8 mouse cellular contexts compared by ENCODE assay signal in the genomic region with DNA sequence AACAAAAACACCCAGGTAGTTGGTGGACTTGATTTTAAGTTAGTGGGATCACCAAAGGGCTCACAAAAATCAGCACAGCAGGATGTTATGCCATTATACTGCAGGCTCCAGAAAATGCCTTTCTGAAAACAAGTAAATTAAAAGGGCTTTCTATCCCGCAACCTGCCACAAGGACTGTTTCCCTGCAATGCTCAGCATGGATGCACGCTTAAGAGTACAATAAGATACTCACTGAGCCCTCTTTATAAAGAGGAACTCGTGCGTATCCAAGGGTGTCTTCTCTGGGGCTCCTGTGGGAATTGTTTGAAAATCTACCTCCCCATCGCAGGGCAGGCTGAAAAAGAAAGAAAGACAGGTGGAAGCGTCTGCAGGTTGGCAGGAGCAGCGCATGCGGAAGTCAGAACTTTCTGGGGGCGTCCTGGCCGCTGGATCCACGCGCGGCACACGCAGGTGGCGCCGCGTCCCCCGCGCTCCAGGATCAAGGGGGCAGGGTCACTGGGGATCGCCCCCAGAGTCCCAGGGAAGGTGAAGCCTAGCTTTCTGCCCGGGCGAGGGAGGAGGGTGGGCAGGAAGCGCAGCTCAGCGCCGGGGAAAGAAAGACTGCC. TPM values are rescaled to one million over a fixed set of nuclear protein-coding genes. Genes with fewer than 3 reads are reported as not detected.
DNase-seq lines count a peak whose midpoint lies in the region; ATAC-seq and TF ChIP-seq lines count a peak whose summit lies in the region.

No protein-coding gene starts in this region.

- H3K4me2 ChIP-seq in forebrain, postnatal 0 days (ENCODE audit: low read depth): peak overlapping the region; percentile 98
- H3K4me2 ChIP-seq in limb, embryonic 14.5 days (replicated peaks; ENCODE audit: low read depth, low read length, severe bottlenecking): peak overlapping the region; percentile 89
- peak overlapping the region; percentile 89 for H3K4me2 ChIP-seq in neural tube, embryonic 13.5 days

- DNase-seq in cerebellum, adult 2 months: no peak
- DNase-seq in cerebellum, adult 11-12 months: no peak
- DNase-seq in ovary, postnatal 14 days (ENCODE audit: low spot score): peak; percentile 16
- no peak for DNase-seq in ovary, postnatal 36 days (ENCODE audit: low spot score)
- DNase-seq in forebrain, postnatal 0 days: peak; percentile 78
- peak; percentile 40 for DNase-seq in limb, embryonic 14.5 days (ENCODE audit: low spot score)
- no peak for DNase-seq in adrenal gland, adult 2 months

- H3K9me3 ChIP-seq in forebrain, postnatal 0 days (ENCODE audit: low read length): no peaks in the 10 kb centered on the region
- H3K9me3 ChIP-seq in limb, embryonic 14.5 days (ENCODE audit: control insufficient read depth, low read length): no peaks in the 10 kb centered on the region
- H3K9me3 ChIP-seq in neural tube, embryonic 13.5 days: no peaks in the 10 kb centered on the region

- TF ChIP-seq CTCF in cerebellum, adult 2 months (IDR thresholded peaks at IDR 0.05; ENCODE audit: borderline replicate concordance, insufficient read depth, low read depth, low read length): no peak
- TF ChIP-seq CTCF in forebrain, postnatal 0 days (IDR thresholded peaks at IDR 0.05; ENCODE audit: low read depth): peak; percentile 48

- H3K9ac ChIP-seq in forebrain, postnatal 0 days: peak overlapping the region; percentile 66
- H3K9ac ChIP-seq in limb, embryonic 14.5 days (ENCODE audit: low read depth, low read length, severe bottlenecking): peak overlapping the region; percentile 89
- peak overlapping the region; percentile 83 for H3K9ac ChIP-seq in neural tube, embryonic 13.5 days

- no peaks in the 10 kb centered on the region for H3K36me3 ChIP-seq in forebrain, postnatal 0 days (ENCODE audit: insufficient read depth)
- peaks cover 12% of the 10 kb centered on the region for H3K36me3 ChIP-seq in limb, embryonic 14.5 days (ENCODE audit: control insufficient read depth, insufficient read depth, low read length)
- H3K36me3 ChIP-seq in neural tube, embryonic 13.5 days: peaks cover 2% of the 10 kb centered on the region; the same call in 1 of the 2 replicates

- ATAC-seq in forebrain, postnatal 0 days: peak; percentile 71
- ATAC-seq in limb, embryonic 14.5 days (ENCODE audit: low FRiP score, low read depth): peak; percentile 31
- peak; percentile 49 for ATAC-seq in neural tube, embryonic 13.5 days (ENCODE audit: low read depth)

- H3K4me1 ChIP-seq in cerebellum, adult 2 months (ENCODE audit: control insufficient read depth, insufficient read depth, low read length): peaks cover 10% of the 10 kb centered on the region; the same call in 1 of the 2 replicates
- H3K4me1 ChIP-seq in forebrain, postnatal 0 days (ENCODE audit: insufficient read depth): 0 out of 2 replicates have a peak, but pooled peaks cover 11% of the 10 kb centered on the region
- peaks cover 8% of the 10 kb centered on the region for H3K4me1 ChIP-seq in limb, embryonic 14.5 days (ENCODE audit: control insufficient read depth, insufficient read depth, low read length)
- H3K4me1 ChIP-seq in neural tube, embryonic 13.5 days (replicated peaks): peaks cover 42% of the 10 kb centered on the region

- under 1% methylated on average over 25 of the region's 25 CpGs for WGBS in cerebellum, adult 2 months
- WGBS in forebrain, postnatal 0 days: 1% methylated on average over 24 of the region's 25 CpGs
- 2% methylated on average over 13 of the region's 25 CpGs for WGBS in limb, embryonic 14.5 days
- under 1% methylated on average over 25 of the region's 25 CpGs for WGBS in neural tube, embryonic 13.5 days

- peak overlapping the region; percentile 91 for H3K27ac ChIP-seq in cerebellum, adult 2 months (ENCODE audit: insufficient read depth, low read length)
- peak overlapping the region; percentile 51; the same call in 1 of the 2 replicates for H3K27ac ChIP-seq in forebrain, postnatal 0 days (ENCODE audit: low read depth, low read length)
- H3K27ac ChIP-seq in limb, embryonic 14.5 days (replicated peaks; ENCODE audit: low read depth, low read length): peak overlapping the region; percentile 58
- peak overlapping the region; percentile 88 for H3K27ac ChIP-seq in neural tube, embryonic 13.5 days (replicated peaks)

- no peak; the same call in 1 of the 2 replicates for TF ChIP-seq POLR2A in cerebellum, adult 2 months (IDR thresholded peaks at IDR 0.05; ENCODE audit: borderline replicate concordance, insufficient read depth, low read length)
- no peak for TF ChIP-seq POLR2A in limb, embryonic 14.5 days (IDR thresholded peaks at IDR 0.05; ENCODE audit: borderline replicate concordance, extremely low read depth, insufficient read depth, insufficient read length)

- no peaks in the 10 kb centered on the region for H3K27me3 ChIP-seq in cerebellum, adult 2 months (ENCODE audit: control insufficient read depth, insufficient read depth, low read length)
- no peaks in the 10 kb centered on the region for H3K27me3 ChIP-seq in forebrain, postnatal 0 days (ENCODE audit: insufficient read depth, low read length)
- H3K27me3 ChIP-seq in limb, embryonic 14.5 days (ENCODE audit: control insufficient read depth, insufficient read depth, low read length): no peaks in the 10 kb centered on the region
- H3K27me3 ChIP-seq in neural tube, embryonic 13.5 days: no peaks in the 10 kb centered on the region

- peak overlapping the region; percentile 78 for H3K4me3 ChIP-seq in cerebellum, adult 2 months (replicated peaks; ENCODE audit: insufficient read depth, low read depth, low read length)
- peak overlapping the region; percentile 73 for H3K4me3 ChIP-seq in forebrain, postnatal 0 days (ENCODE audit: low read depth, low read length)
- H3K4me3 ChIP-seq in limb, embryonic 14.5 days (replicated peaks; ENCODE audit: low read length): peak overlapping the region; percentile 79
- H3K4me3 ChIP-seq in neural tube, embryonic 13.5 days: peak overlapping the region; percentile 90

RNA-seq across cellular contexts. Expression of gene Ccnjl, which starts 0.4 kb away (rescaled TPM):
- polyA plus RNA-seq in cerebellum, adult 2 months (2012; rRNA removed): 8.4 and 10.5 TPM in 2 replicates
- 1.3 and 1.8 TPM in 2 replicates for total RNA-seq in forebrain, postnatal 0 days (2014; rRNA removed)
- 2.3 and 4.5 TPM in 2 replicates for polyA plus RNA-seq in forebrain, postnatal 0 days (2015; fragmentation: Nextera tagmentation; extraction: Ambion mirVana)
- polyA plus RNA-seq in limb, embryonic 14.5 days (2012; rRNA removed): 5.1 and 5.9 TPM in 2 replicates
- 7.7 and 11.5 TPM in 2 replicates for polyA plus RNA-seq in limb, embryonic 14.5 days (2014; fragmentation: Nextera tagmentation; extraction: Ambion mirVana)
- 20.9 and 26.7 TPM in 2 replicates for polyA plus RNA-seq in neural tube, embryonic 13.5 days (2015; fragmentation: Nextera tagmentation; extraction: Ambion mirVana)
- total RNA-seq in adrenal gland, adult 2 months (2021): 1 to 10 TPM; 2.0 to 2.4 TPM
- 3.1 and 3.2 TPM in 2 replicates for polyA plus RNA-seq in adrenal gland, adult 2 months (2012; rRNA removed)

RNA-seq across cellular contexts. Expression of gene C1qtnf2, which starts 54.1 kb away (rescaled TPM):
- 1.8 and 1.9 TPM in 2 replicates for polyA plus RNA-seq in cerebellum, adult 2 months (2012; rRNA removed)
- 15.5 and 16.8 TPM in 2 replicates for total RNA-seq in forebrain, postnatal 0 days (2014; rRNA removed)
- 17.6 and 18.7 TPM in 2 replicates for polyA plus RNA-seq in forebrain, postnatal 0 days (2015; fragmentation: Nextera tagmentation; extraction: Ambion mirVana)
- polyA plus RNA-seq in limb, embryonic 14.5 days (2012; rRNA removed): 32.7 and 32.9 TPM in 2 replicates
- 40.3 and 46.1 TPM in 2 replicates for polyA plus RNA-seq in limb, embryonic 14.5 days (2014; fragmentation: Nextera tagmentation; extraction: Ambion mirVana)
- polyA plus RNA-seq in neural tube, embryonic 13.5 days (2015; fragmentation: Nextera tagmentation; extraction: Ambion mirVana): 12.5 and 12.8 TPM in 2 replicates
- 1 to 10 TPM; 5.2 to 9.1 TPM for total RNA-seq in adrenal gland, adult 2 months (2021)
- 4.9 and 5.6 TPM in 2 replicates for polyA plus RNA-seq in adrenal gland, adult 2 months (2012; rRNA removed)

RNA-seq across cellular contexts. Expression of gene 4933415A04Rik, which starts 58.7 kb away (rescaled TPM):
- polyA plus RNA-seq in cerebellum, adult 2 months (2012; rRNA removed): 1.5 and 1.6 TPM in 2 replicates
- total RNA-seq in forebrain, postnatal 0 days (2014; rRNA removed): 0.76 and 1.5 TPM in 2 replicates
- 1.2 and 1.8 TPM in 2 replicates for polyA plus RNA-seq in forebrain, postnatal 0 days (2015; fragmentation: Nextera tagmentation; extraction: Ambion mirVana)
- 0.61 and 0.70 TPM in 2 replicates for polyA plus RNA-seq in limb, embryonic 14.5 days (2012; rRNA removed)
- polyA plus RNA-seq in limb, embryonic 14.5 days (2014; fragmentation: Nextera tagmentation; extraction: Ambion mirVana): 2.2 and 3.6 TPM in 2 replicates
- 7.1 and 7.3 TPM in 2 replicates for polyA plus RNA-seq in neural tube, embryonic 13.5 days (2015; fragmentation: Nextera tagmentation; extraction: Ambion mirVana)
- total RNA-seq in adrenal gland, adult 2 months (2021): under 1 TPM; 0.32 to 0.45 TPM
- polyA plus RNA-seq in adrenal gland, adult 2 months (2012; rRNA removed): 0.08 and 0.23 TPM in 2 replicates

Comparison
In these comparisons a context has a peak if more than half of its experiments do, and no peak if none do; other contexts are left out.
1. DNase-seq: peak in ovary, postnatal 14 days (single experiment), forebrain, postnatal 0 days (single experiment) and limb, embryonic 14.5 days (single experiment); none in cerebellum, adult 2 months (0 of 2), cerebellum, adult 11-12 months (single experiment), ovary, postnatal 36 days (single experiment) and adrenal gland, adult 2 months (single experiment).
2. Peak in every context shown above with its lines, with median percentiles within 50 percentile points of each other: H3K27ac ChIP-seq, H3K4me3 ChIP-seq, ATAC-seq, H3K4me2 ChIP-seq and H3K9ac ChIP-seq.